Mouse (Mus musculus) cortical plate, adult 2 months (tissue): ENCODE data around the gene Pkmyt1. TPM values are rescaled to one million over a fixed set of nuclear protein-coding genes. Genes with fewer than 3 reads are reported as not detected.

ENCODE experiments used
- H3K27ac ChIP-seq: fragments of 200-500 bp; 2 replicates; pipeline ENCODE4 v1.5.1; 2012; ENCODE audit warnings: low read length, control low read depth, inconsistent platforms; ENCODE audit not compliant: insufficient read depth
- H3K4me1 ChIP-seq: fragments of 200-500 bp; 2 replicates; pipeline ENCODE4 v1.6.1; 2011; ENCODE audit warnings: low read length; ENCODE audit not compliant: control insufficient read depth, insufficient read depth
- H3K4me3 ChIP-seq: fragments of 200-500 bp; 2 replicates; pipeline ENCODE4 v1.5.1; 2011; ENCODE audit warnings: mild to moderate bottlenecking, low read length, control low read depth; ENCODE audit not compliant: insufficient read depth
- CTCF ChIP-seq: fragments of 200-500 bp; IDR thresholded peaks from 2 replicates; pipeline ENCODE4 v1.5.1; 2011; ENCODE audit warnings: mild to moderate bottlenecking, control low read depth, low read length; ENCODE audit not compliant: insufficient read depth; ENCODE audit errors: extremely low read depth
- POLR2A ChIP-seq: fragments of 200-500 bp; IDR thresholded peaks from 2 replicates; pipeline ENCODE4 v1.6.1; 2011; ENCODE audit warnings: mild to moderate bottlenecking, low read length, control low read depth; ENCODE audit not compliant: insufficient read depth; ENCODE audit errors: extremely low read depth
- polyA plus RNA-seq: library from polyadenylated mRNA; depleted of rRNA; stranded (reverse); fragments of >200 nt; gene quantifications from 2 replicates; pipeline ENCODE4 v1.2.3, GENCODE M21; 2012; rRNA removed

The Pkmyt1 gene
- polyA plus RNA-seq, 1 experiment = 10.3 TPM

- Histone ChIP-seq H3K4me1 (0 out of 2 replicates have a peak, but pooled peaks cover 2% of the 10 kb centered on the region), H3K4me3 (no peak overlapping the region), H3K27ac (no peak overlapping the region)
- TF ChIP-seq CTCF = no peak
- TF ChIP-seq POLR2A = no peak
These were observed 50.1 kb downstream of the Pkmyt1 start for GRCm38 (mm10) chr17:23776216-23776615.

- no peak overlapping the region for H3K27ac ChIP-seq
- H3K4me3 ChIP-seq = no peak overlapping the region
- 0 out of 2 replicates have a peak, but pooled peaks cover 2% of the 10 kb centered on the region for H3K4me1 ChIP-seq
- TF ChIP-seq CTCF = no peak
- no peak for TF ChIP-seq POLR2A
These were observed 51.0 kb downstream of the Pkmyt1 start for GRCm38 (mm10) chr17:23777141-23777540.

- no peak overlapping the region for H3K4me3 ChIP-seq
- H3K4me1 ChIP-seq = 0 out of 2 replicates have a peak, but pooled peaks cover 2% of the 10 kb centered on the region
- no peak for TF ChIP-seq POLR2A
- TF ChIP-seq CTCF = no peak
- no peak overlapping the region for H3K27ac ChIP-seq
These were observed 52.3 kb downstream of the Pkmyt1 start for GRCm38 (mm10) chr17:23778447-23778846.

GRCm38 (mm10) chr17:23783352-23783751 lies 57.2 kb downstream of the Pkmyt1 start:
- Histone ChIP-seq H3K4me3 (no peak overlapping the region), H3K27ac (no peak overlapping the region), H3K4me1 (no peaks in the 10 kb centered on the region)
- no peak for TF ChIP-seq CTCF

- Histone ChIP-seq H3K4me1 (0 out of 2 replicates have a peak, but pooled peaks cover 1% of the 10 kb centered on the region), H3K27ac (peak within 1 kb of the TSS; percentile 52), H3K4me3 (peak within 1 kb of the TSS; percentile 28)
- TF ChIP-seq POLR2A (peak; percentile 60; the same call in 1 of the 2 replicates), CTCF (no peak)
These were observed 59.7 kb downstream of the Pkmyt1 start, which contains the start of gene Flywch2 for GRCm38 (mm10) chr17:23785561-23786471. Gene Flywch2 (minus strand): TSS chr17:23786081.

Other genes with a start within 250 kb of the Pkmyt1 start
- not detected in 2 replicates for gene Vmn2r117, start 246.6 kb upstream of the Pkmyt1 start, polyA plus RNA-seq
- gene Zfp213, start 162.1 kb upstream of the Pkmyt1 start, polyA plus RNA-seq = 7.9 and 8.7 TPM in 2 replicates
- gene Zfp13, start 126.8 kb upstream of the Pkmyt1 start, polyA plus RNA-seq = 27.2 and 28.5 TPM in 2 replicates
- gene Zscan10, start 125.5 kb upstream of the Pkmyt1 start, polyA plus RNA-seq = 0.13 TPM in 1 of 2 replicates, not detected in the other
- 0.23 and 0.28 TPM in 2 replicates for gene Mmp25, start 81.1 kb upstream of the Pkmyt1 start, polyA plus RNA-seq
- gene Bicdl2, start 65.8 kb upstream of the Pkmyt1 start, polyA plus RNA-seq = 0.10 TPM in 1 of 2 replicates, not detected in the other
- gene Hcfc1r1, start 52.7 kb upstream of the Pkmyt1 start, polyA plus RNA-seq = 137 and 139 TPM in 2 replicates
- 8.5 and 8.8 TPM in 2 replicates for gene Thoc6, start 52.5 kb upstream of the Pkmyt1 start, polyA plus RNA-seq
- gene Tnfrsf12a, start 48.9 kb upstream of the Pkmyt1 start, polyA plus RNA-seq = 2.7 and 4.2 TPM in 2 replicates
- 0.09 TPM in 1 of 2 replicates, not detected in the other for gene Cldn6, start 47.1 kb upstream of the Pkmyt1 start, polyA plus RNA-seq
- 0.13 and 0.21 TPM in 2 replicates for gene Cldn9, start 42.3 kb upstream of the Pkmyt1 start, polyA plus RNA-seq
- 0.21 TPM in 2 replicates for gene 1520401A03Rik, start 3.6 kb upstream of the Pkmyt1 start, polyA plus RNA-seq
- 61.8 and 65.7 TPM in 2 replicates for gene Paqr4, start 14.5 kb downstream of the Pkmyt1 start, polyA plus RNA-seq
- 0.85 and 0.96 TPM in 2 replicates for gene Kremen2, start 19.5 kb downstream of the Pkmyt1 start, polyA plus RNA-seq
- 257 and 259 TPM in 2 replicates for gene Flywch1, start 45.3 kb downstream of the Pkmyt1 start, polyA plus RNA-seq
- gene Flywch2, start 59.7 kb downstream of the Pkmyt1 start, polyA plus RNA-seq = 27.2 and 28.8 TPM in 2 replicates
- gene Srrm2, start 64.2 kb downstream of the Pkmyt1 start, polyA plus RNA-seq = 640 and 696 TPM in 2 replicates
- gene Elob, start 102.8 kb downstream of the Pkmyt1 start, polyA plus RNA-seq = 547 and 628 TPM in 2 replicates
- gene Prss33, start 109.7 kb downstream of the Pkmyt1 start, polyA plus RNA-seq = not detected in 2 replicates
- gene Prss32, start 117.5 kb downstream of the Pkmyt1 start, polyA plus RNA-seq = not detected in 2 replicates
- gene Prss41, start 117.8 kb downstream of the Pkmyt1 start, polyA plus RNA-seq = 0.23 and 0.29 TPM in 2 replicates
- gene Prss21, start 141.7 kb downstream of the Pkmyt1 start, polyA plus RNA-seq = not detected in 2 replicates
- not detected in 2 replicates for gene Dcpp1, start 154.5 kb downstream of the Pkmyt1 start, polyA plus RNA-seq
- not detected in 2 replicates for gene Dcpp2, start 154.5 kb downstream of the Pkmyt1 start, polyA plus RNA-seq
- gene Dcpp3, start 191.1 kb downstream of the Pkmyt1 start, polyA plus RNA-seq = not detected in 2 replicates
- not detected in 2 replicates for gene Sbp, start 215.3 kb downstream of the Pkmyt1 start, polyA plus RNA-seq
- gene Sbpl, start 228.9 kb downstream of the Pkmyt1 start, polyA plus RNA-seq = not detected in 2 replicates